Mouse (Mus musculus) cortical plate, adult 2 months (tissue): ENCODE data around the gene Otoa. TPM values are rescaled to one million over a fixed set of nuclear protein-coding genes. Genes with fewer than 3 reads are reported as not detected.
A peak's percentile ranks its signal among the peaks of the same experiment; 100 is the strongest.

Source experiments
- H3K27ac ChIP-seq: fragments of 200-500 bp; 2 replicates; pipeline ENCODE4 v1.5.1; 2012; ENCODE audit warnings: low read length, control low read depth, inconsistent platforms; ENCODE audit not compliant: insufficient read depth
- H3K4me1 ChIP-seq: fragments of 200-500 bp; 2 replicates; pipeline ENCODE4 v1.6.1; 2011; ENCODE audit warnings: low read length; ENCODE audit not compliant: control insufficient read depth, insufficient read depth
- H3K4me3 ChIP-seq: fragments of 200-500 bp; 2 replicates; pipeline ENCODE4 v1.5.1; 2011; ENCODE audit warnings: mild to moderate bottlenecking, low read length, control low read depth; ENCODE audit not compliant: insufficient read depth
- CTCF ChIP-seq: fragments of 200-500 bp; IDR thresholded peaks from 2 replicates; pipeline ENCODE4 v1.5.1; 2011; ENCODE audit warnings: mild to moderate bottlenecking, control low read depth, low read length; ENCODE audit not compliant: insufficient read depth; ENCODE audit errors: extremely low read depth
- POLR2A ChIP-seq: fragments of 200-500 bp; IDR thresholded peaks from 2 replicates; pipeline ENCODE4 v1.6.1; 2011; ENCODE audit warnings: mild to moderate bottlenecking, low read length, control low read depth; ENCODE audit not compliant: insufficient read depth; ENCODE audit errors: extremely low read depth
- polyA plus RNA-seq: library from polyadenylated mRNA; depleted of rRNA; stranded (reverse); fragments of >200 nt; gene quantifications from 2 replicates; pipeline ENCODE4 v1.2.3, GENCODE M21; 2012

Gene Otoa
- polyA plus RNA-seq, 1 experiment, result 0.25 TPM

- no peak overlapping the region for H3K4me3 ChIP-seq
- no peak for TF ChIP-seq POLR2A
- TF ChIP-seq CTCF, result no peak
- no peaks in the 10 kb centered on the region; the same call in 1 of the 2 replicates for H3K4me1 ChIP-seq
- no peak overlapping the region for H3K27ac ChIP-seq
These were observed 33.8 kb upstream of the Otoa start for GRCm38 (mm10) chr7:121047624-121048023.

DNA sequence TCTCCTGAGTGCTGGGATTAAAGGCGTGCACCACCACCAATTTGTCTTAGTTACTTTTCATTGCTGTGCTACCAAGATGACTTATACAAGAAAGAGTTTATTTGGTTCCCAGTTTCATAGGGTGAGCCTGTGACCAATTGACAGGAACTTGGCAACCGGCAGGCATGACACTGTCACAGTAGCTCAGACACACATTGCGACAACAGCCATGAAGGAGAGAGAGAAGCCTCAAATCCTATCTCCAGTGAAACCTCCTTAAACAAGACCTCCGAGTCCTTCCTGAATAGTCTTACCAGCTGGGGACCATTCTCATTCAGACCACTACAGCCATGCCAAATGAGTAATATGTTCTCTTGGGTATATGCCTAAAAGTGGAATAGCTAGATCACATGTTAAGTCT, 28.4 kb upstream of the Otoa start:
- no peaks in the 10 kb centered on the region; the same call in 1 of the 2 replicates for H3K4me1 ChIP-seq

DNA sequence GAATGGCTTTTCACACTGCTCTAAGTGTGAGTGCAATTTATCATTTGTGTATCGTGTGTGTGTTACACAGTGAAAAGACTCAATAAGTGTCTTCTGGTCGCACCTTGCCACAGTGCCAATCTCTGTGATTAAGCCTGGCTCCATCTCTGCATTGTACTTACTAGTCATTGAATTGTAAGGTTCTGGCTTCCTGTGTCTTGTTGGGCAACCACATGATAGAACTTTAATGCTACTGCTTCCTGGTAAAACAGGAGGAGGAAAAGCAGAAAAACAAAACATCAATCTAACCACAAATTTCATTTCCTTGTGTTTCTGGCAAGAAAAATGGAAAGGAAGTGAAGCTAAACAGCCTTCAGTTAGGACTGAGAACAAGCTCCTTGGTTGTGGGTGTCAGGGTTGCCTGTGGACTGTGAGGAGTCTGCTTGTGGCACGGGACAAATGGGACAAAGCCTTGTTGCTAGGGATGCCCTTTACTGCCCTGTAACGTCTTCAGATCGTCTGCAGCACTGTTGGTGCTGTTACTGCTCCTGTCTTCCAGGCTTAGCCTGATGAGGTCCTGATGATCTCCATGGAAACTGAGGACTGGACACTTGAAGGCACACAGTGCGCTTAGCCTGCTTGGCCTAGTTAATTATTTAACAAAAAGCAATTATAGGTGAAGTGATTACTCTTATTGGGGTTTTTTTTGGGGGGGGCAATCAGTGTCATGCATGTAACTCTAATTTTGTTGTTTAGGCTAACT, 21.8 kb upstream of the Otoa start:
- no peaks in the 10 kb centered on the region for H3K4me1 ChIP-seq
- H3K4me3 ChIP-seq, result no peak overlapping the region
- TF ChIP-seq CTCF, result no peak
- TF ChIP-seq POLR2A, result no peak
- no peak overlapping the region for H3K27ac ChIP-seq

More for the DNA sequence above, 28.4 kb upstream of the Otoa start:
- Histone ChIP-seq H3K4me3 (no peak overlapping the region), H3K27ac (no peak overlapping the region)
- TF ChIP-seq POLR2A (no peak), CTCF (no peak)

- Histone ChIP-seq H3K4me1 (no peaks in the 10 kb centered on the region), H3K27ac (no peak overlapping the region), H3K4me3 (no peak overlapping the region)
- TF ChIP-seq CTCF (peak; percentile 62; the same call in 1 of the 2 replicates), POLR2A (no peak)
These were observed 17.1 kb upstream of the Otoa start for GRCm38 (mm10) chr7:121064309-121064708.

DNA sequence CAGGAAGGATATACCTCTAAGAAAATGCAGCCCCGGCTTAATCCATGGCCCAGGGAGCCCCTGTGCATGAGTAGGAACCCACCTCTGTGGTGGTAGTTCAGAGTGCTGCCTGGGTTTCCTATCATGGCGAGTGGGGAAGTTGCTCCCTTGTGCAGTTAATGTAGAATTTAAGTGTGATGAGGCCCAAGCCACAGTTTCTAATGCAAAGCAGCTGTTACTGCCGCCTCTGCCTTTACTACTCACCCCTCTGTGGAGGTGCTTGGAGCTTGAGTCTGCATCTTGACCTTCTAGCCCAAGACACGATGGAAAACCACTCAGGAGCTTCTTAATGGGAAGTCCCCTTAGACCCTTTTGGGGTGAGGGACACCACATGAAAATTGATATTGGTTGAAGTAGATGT, 10.2 kb upstream of the Otoa start:
- H3K4me1 ChIP-seq, result no peaks in the 10 kb centered on the region
- no peak overlapping the region for H3K27ac ChIP-seq
- TF ChIP-seq POLR2A (no peak), CTCF (no peak)
- H3K4me3 ChIP-seq, result no peak overlapping the region

- no peak for TF ChIP-seq CTCF
- no peak for TF ChIP-seq POLR2A
These were observed 8.9 kb upstream of the Otoa start for GRCm38 (mm10) chr7:121072506-121072905.

DNA sequence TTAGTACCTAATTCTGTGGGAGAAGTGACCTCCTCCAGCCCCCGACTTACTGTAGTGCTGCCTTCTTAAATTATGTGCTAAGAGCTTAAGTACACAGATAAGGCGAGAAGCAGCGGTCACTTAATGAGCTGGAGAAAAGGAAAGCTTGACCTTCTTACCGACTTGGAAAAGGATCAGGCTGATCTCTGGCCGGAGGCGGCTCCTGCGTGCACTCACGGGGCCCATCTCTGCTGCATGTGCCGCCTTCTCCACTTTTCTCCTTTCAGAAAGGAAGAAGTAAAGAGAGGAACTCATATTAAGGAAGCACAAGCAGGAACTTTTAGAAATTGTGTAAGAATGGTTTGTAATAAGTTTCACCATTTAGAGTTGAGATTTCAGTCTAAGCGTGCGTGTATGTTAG, 7.2 kb upstream of the Otoa start, which contains the start of gene Igsf6:
Gene Igsf6, minus strand, starts transcription at position 292 of the 400 bp plus-strand sequence.
- no peak for TF ChIP-seq POLR2A
- TF ChIP-seq CTCF, result no peak

More at GRCm38 (mm10) chr7:121072506-121072905, 8.9 kb upstream of the Otoa start:
- Histone ChIP-seq H3K4me1 (no peaks in the 10 kb centered on the region), H3K4me3 (no peak overlapping the region), H3K27ac (no peak overlapping the region)

GRCm38 (mm10) chr7:121074801-121075400, 6.5 kb upstream of the Otoa start:
- no peak overlapping the region for H3K27ac ChIP-seq
- no peak overlapping the region for H3K4me3 ChIP-seq
- TF ChIP-seq POLR2A (no peak), CTCF (no peak)
- no peaks in the 10 kb centered on the region for H3K4me1 ChIP-seq

More for the DNA sequence above, 7.2 kb upstream of the Otoa start, which contains the start of gene Igsf6:
- H3K27ac ChIP-seq, result no peak within 1 kb of the TSS
- H3K4me3 ChIP-seq, result no peak within 1 kb of the TSS
- no peaks in the 10 kb centered on the region for H3K4me1 ChIP-seq

DNA sequence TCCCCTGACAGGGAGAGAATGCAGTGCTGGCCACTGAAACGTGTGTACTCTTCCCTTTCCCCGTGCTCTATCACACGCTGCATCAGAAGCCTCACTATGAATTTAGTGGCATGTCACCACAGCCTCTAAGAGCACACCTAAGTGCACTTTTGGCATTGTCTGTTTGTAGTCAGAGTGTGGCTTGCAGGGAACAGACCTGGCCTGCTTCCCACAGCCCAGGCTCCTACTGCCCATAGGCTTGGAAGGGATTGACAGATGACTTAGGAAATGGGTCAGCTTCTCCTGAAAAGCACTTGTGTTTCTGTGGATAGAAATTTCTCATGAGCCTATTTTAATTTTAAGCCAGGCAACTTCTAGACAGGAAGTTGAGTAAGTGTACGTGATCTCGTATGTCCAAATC, 6.0 kb upstream of the Otoa start:
- H3K4me1 ChIP-seq, result no peaks in the 10 kb centered on the region
- TF ChIP-seq CTCF (no peak), POLR2A (no peak)
- no peak overlapping the region for H3K4me3 ChIP-seq
- no peak overlapping the region for H3K27ac ChIP-seq

GRCm38 (mm10) chr7:121077311-121077710, 4.1 kb upstream of the Otoa start:
- no peak overlapping the region for H3K4me3 ChIP-seq
- H3K27ac ChIP-seq, result no peak overlapping the region
- TF ChIP-seq CTCF, result no peak
- no peaks in the 10 kb centered on the region for H3K4me1 ChIP-seq
